Mouse (Mus musculus): ENCODE results near the gene P2rx4. TPM values are rescaled to one million over a fixed set of nuclear protein-coding genes. Genes with fewer than 3 reads are reported as not detected.

The P2rx4 gene
- polyA plus RNA-seq, 1 experiment from 2014 or later: 36.2 TPM

GRCm38 (mm10) chr5:122689153-122689552, 18.2 kb upstream of the P2rx4 start:
- DNase-seq (no peak), ATAC-seq (no peak)
- H3K27me3 ChIP-seq (ENCODE audit: insufficient read depth, low read length): no peaks in the 10 kb centered on the region
- H3K27ac ChIP-seq (ENCODE audit: low read depth): no peak overlapping the region
- TF ChIP-seq CTCF (IDR thresholded peaks at IDR 0.05; ENCODE audit: low read depth) (no peak), EP300 (IDR thresholded peaks at IDR 0.05; ENCODE audit: low read depth) (no peak)
- no peak overlapping the region for H3K9ac ChIP-seq (replicated peaks)
- H3K4me1 ChIP-seq (ENCODE audit: insufficient read depth): no peaks in the 10 kb centered on the region
- H3K9me3 ChIP-seq (ENCODE audit: low read length): no peaks in the 10 kb centered on the region
- H3K36me3 ChIP-seq (replicated peaks; ENCODE audit: insufficient read depth, low read length): no peaks in the 10 kb centered on the region
- H3K4me2 ChIP-seq (ENCODE audit: low read depth, low read length): no peak overlapping the region
- H3K4me3 ChIP-seq (ENCODE audit: low read depth, low read length): no peak overlapping the region
- WGBS (ENCODE audit: insufficient replicate concordance): 83% methylated on average over 7 of the region's 7 CpGs

- peak; percentile 22; the same call in 1 of the 2 replicates for TF ChIP-seq EP300 (IDR thresholded peaks at IDR 0.05; ENCODE audit: low read depth)
- no peak for TF ChIP-seq CTCF (IDR thresholded peaks at IDR 0.05; ENCODE audit: low read depth)
- Histone ChIP-seq H3K9me3 (ENCODE audit: low read length) (no peaks in the 10 kb centered on the region), H3K36me3 (replicated peaks; ENCODE audit: insufficient read depth, low read length) (no peaks in the 10 kb centered on the region), H3K4me2 (ENCODE audit: low read depth, low read length) (no peak overlapping the region), H3K4me1 (ENCODE audit: insufficient read depth) (no peaks in the 10 kb centered on the region), H3K9ac (replicated peaks) (no peak overlapping the region), H3K4me3 (ENCODE audit: low read depth, low read length) (no peak overlapping the region), H3K27ac (ENCODE audit: low read depth) (no peak overlapping the region), H3K27me3 (ENCODE audit: insufficient read depth, low read length) (no peaks in the 10 kb centered on the region)
- DNase-seq (no peak), ATAC-seq (peak; percentile 72)
- 51% methylated on average over 6 of the region's 6 CpGs for WGBS (ENCODE audit: insufficient replicate concordance)
Measured at GRCm38 (mm10) chr5:122690486-122690885, 16.9 kb upstream of the P2rx4 start.

- Histone ChIP-seq H3K4me3 (ENCODE audit: low read depth, low read length) (no peak overlapping the region), H3K27ac (ENCODE audit: low read depth) (peak overlapping the region; percentile 19), H3K27me3 (ENCODE audit: insufficient read depth, low read length) (no peaks in the 10 kb centered on the region), H3K4me2 (ENCODE audit: low read depth, low read length) (no peak overlapping the region), H3K36me3 (replicated peaks; ENCODE audit: insufficient read depth, low read length) (no peaks in the 10 kb centered on the region), H3K9me3 (ENCODE audit: low read length) (no peaks in the 10 kb centered on the region), H3K9ac (replicated peaks) (no peak overlapping the region), H3K4me1 (ENCODE audit: insufficient read depth) (peaks cover 12% of the 10 kb centered on the region)
- peak; percentile 77 for ATAC-seq
- TF ChIP-seq EP300 (IDR thresholded peaks at IDR 0.05; ENCODE audit: low read depth): no peak
- no peak for TF ChIP-seq CTCF (IDR thresholded peaks at IDR 0.05; ENCODE audit: low read depth)
- DNase-seq: no peak
- 63% methylated on average over 13 of the region's 13 CpGs for WGBS (ENCODE audit: insufficient replicate concordance)
Measured at GRCm38 (mm10) chr5:122693431-122694207, 13.7 kb upstream of the P2rx4 start.

GRCm38 (mm10) chr5:122695516-122695915, 11.8 kb upstream of the P2rx4 start:
- Histone ChIP-seq H3K9me3 (ENCODE audit: low read length) (no peaks in the 10 kb centered on the region), H3K36me3 (replicated peaks; ENCODE audit: insufficient read depth, low read length) (no peaks in the 10 kb centered on the region), H3K4me2 (ENCODE audit: low read depth, low read length) (no peak overlapping the region), H3K4me3 (ENCODE audit: low read depth, low read length) (no peak overlapping the region), H3K9ac (replicated peaks) (no peak overlapping the region), H3K27ac (ENCODE audit: low read depth) (no peak overlapping the region), H3K4me1 (ENCODE audit: insufficient read depth) (peaks cover 18% of the 10 kb centered on the region), H3K27me3 (ENCODE audit: insufficient read depth, low read length) (no peaks in the 10 kb centered on the region)
- TF ChIP-seq CTCF (IDR thresholded peaks at IDR 0.05; ENCODE audit: low read depth): no peak
- TF ChIP-seq EP300 (IDR thresholded peaks at IDR 0.05; ENCODE audit: low read depth): no peak
- ATAC-seq: no peak
- no peak for DNase-seq
- WGBS (ENCODE audit: insufficient replicate concordance): 77% methylated on average over 8 of the region's 8 CpGs

- H3K36me3 ChIP-seq (replicated peaks; ENCODE audit: insufficient read depth, low read length): no peaks in the 10 kb centered on the region
- WGBS (ENCODE audit: insufficient replicate concordance): 28% methylated on average over 10 of the region's 10 CpGs
- no peaks in the 10 kb centered on the region for H3K27me3 ChIP-seq (ENCODE audit: insufficient read depth, low read length)
- TF ChIP-seq CTCF (IDR thresholded peaks at IDR 0.05; ENCODE audit: low read depth): no peak
- TF ChIP-seq EP300 (IDR thresholded peaks at IDR 0.05; ENCODE audit: low read depth): 0 out of 2 replicates have a peak, but pooled peaks have one; percentile 10
- no peak overlapping the region for H3K27ac ChIP-seq (ENCODE audit: low read depth)
- ATAC-seq (peak; percentile 62; the same call in 1 of the 2 replicates), DNase-seq (no peak)
- peak overlapping the region; percentile 46 for H3K4me2 ChIP-seq (ENCODE audit: low read depth, low read length)
- H3K4me1 ChIP-seq (ENCODE audit: insufficient read depth): peaks cover 25% of the 10 kb centered on the region
- no peak overlapping the region for H3K4me3 ChIP-seq (ENCODE audit: low read depth, low read length)
- no peak overlapping the region for H3K9ac ChIP-seq (replicated peaks)
- no peaks in the 10 kb centered on the region for H3K9me3 ChIP-seq (ENCODE audit: low read length)
Measured at GRCm38 (mm10) chr5:122698041-122698700, 9.2 kb upstream of the P2rx4 start.

- no peak for DNase-seq
Measured at GRCm38 (mm10) chr5:122698701-122699060, 8.7 kb upstream of the P2rx4 start.

More at GRCm38 (mm10) chr5:122698701-122699060, 8.7 kb upstream of the P2rx4 start:
- H3K4me1 ChIP-seq (ENCODE audit: insufficient read depth): peaks cover 25% of the 10 kb centered on the region
- H3K4me3 ChIP-seq (ENCODE audit: low read depth, low read length): no peak overlapping the region
- no peaks in the 10 kb centered on the region for H3K9me3 ChIP-seq (ENCODE audit: low read length)
- 0 out of 2 replicates have a peak overlapping the region, but pooled peaks have one; percentile 37 for H3K27ac ChIP-seq (ENCODE audit: low read depth)
- H3K36me3 ChIP-seq (replicated peaks; ENCODE audit: insufficient read depth, low read length): no peaks in the 10 kb centered on the region
- H3K27me3 ChIP-seq (ENCODE audit: insufficient read depth, low read length): no peaks in the 10 kb centered on the region
- H3K9ac ChIP-seq (replicated peaks): no peak overlapping the region
- TF ChIP-seq EP300 (IDR thresholded peaks at IDR 0.05; ENCODE audit: low read depth): no peak
- TF ChIP-seq CTCF (IDR thresholded peaks at IDR 0.05; ENCODE audit: low read depth): no peak
- ATAC-seq: no peak
- WGBS (ENCODE audit: insufficient replicate concordance): 40% methylated on average over 9 of the region's 9 CpGs
- peak overlapping the region; percentile 46 for H3K4me2 ChIP-seq (ENCODE audit: low read depth, low read length)
